Mouse (Mus musculus): ENCODE measurements around the gene C1rl. TPM values are rescaled to one million over a fixed set of nuclear protein-coding genes. Genes with fewer than 3 reads are reported as not detected.

Gene C1rl
- polyA plus RNA-seq, 2 experiments, result 0.47 to 0.81 TPM

DNA sequence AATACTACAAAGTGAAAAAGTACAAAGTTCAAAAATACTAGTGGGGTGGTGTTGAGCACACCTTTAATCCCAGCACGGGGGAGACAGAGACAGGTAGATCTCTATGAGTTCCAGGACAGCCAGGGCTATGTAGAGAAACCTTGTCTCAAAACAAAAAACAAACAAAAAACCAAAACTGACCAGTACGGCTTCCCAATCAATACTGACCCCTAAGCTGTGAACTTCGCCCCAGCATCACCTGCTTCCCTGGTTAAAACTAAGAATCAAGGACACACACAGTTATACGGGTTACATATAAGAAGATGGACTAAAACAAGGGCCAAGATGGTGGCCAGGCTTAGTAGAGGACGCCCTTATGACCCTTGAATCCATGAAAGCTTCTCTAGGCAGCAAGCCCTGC, 36.7 kb upstream of the C1rl start:
- Histone ChIP-seq H3K4me2 (replicated peaks; ENCODE audit: low read depth, low read length, severe bottlenecking) (no peak overlapping the region), H3K9ac (ENCODE audit: low read depth, low read length, severe bottlenecking) (no peak overlapping the region), H3K4me1 (ENCODE audit: control insufficient read depth, insufficient read depth, low read length) (no peaks in the 10 kb centered on the region), H3K9me3 (ENCODE audit: control insufficient read depth, low read length) (no peaks in the 10 kb centered on the region), H3K36me3 (ENCODE audit: control insufficient read depth, insufficient read depth, low read length) (no peaks in the 10 kb centered on the region), H3K4me3 (replicated peaks; ENCODE audit: low read length) (no peak overlapping the region), H3K27me3 (ENCODE audit: control insufficient read depth, insufficient read depth, low read length) (no peaks in the 10 kb centered on the region), H3K27ac (replicated peaks; ENCODE audit: low read depth, low read length) (no peak overlapping the region)
- no peak for TF ChIP-seq POLR2A (IDR thresholded peaks at IDR 0.05; ENCODE audit: borderline replicate concordance, extremely low read depth, insufficient read depth, insufficient read length)
- no peak for DNase-seq (ENCODE audit: low spot score)
- WGBS, result 92% methylated on average over 5 of the region's 5 CpGs
- ATAC-seq (ENCODE audit: low FRiP score, low read depth), result no peak

DNA sequence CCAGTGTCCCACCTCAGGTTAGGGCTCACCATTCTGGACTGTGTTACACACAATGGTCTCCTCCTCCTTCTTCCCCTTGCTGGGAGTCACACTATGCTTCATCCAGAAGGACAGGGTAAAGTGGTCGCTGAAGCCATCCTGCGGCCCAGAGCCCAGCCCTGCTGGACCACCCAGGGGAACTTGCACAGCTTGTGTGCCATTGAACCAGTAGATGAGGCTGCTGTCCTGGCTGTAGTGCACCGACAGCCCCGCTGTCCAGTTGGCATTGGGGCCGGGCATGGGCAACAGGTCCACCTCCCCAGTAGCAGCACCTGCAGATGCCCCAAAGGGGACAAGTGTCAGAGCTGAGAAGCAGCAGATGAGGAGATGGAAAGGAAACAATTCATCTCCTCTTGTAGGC, 35.1 kb upstream of the C1rl start:
- no peaks in the 10 kb centered on the region for H3K9me3 ChIP-seq (ENCODE audit: control insufficient read depth, low read length)
- no peak overlapping the region for H3K9ac ChIP-seq (ENCODE audit: low read depth, low read length, severe bottlenecking)
- no peak overlapping the region for H3K27ac ChIP-seq (replicated peaks; ENCODE audit: low read depth, low read length)
- WGBS, result 87% methylated on average over 5 of the region's 5 CpGs
- no peaks in the 10 kb centered on the region for H3K4me1 ChIP-seq (ENCODE audit: control insufficient read depth, insufficient read depth, low read length)
- H3K27me3 ChIP-seq (ENCODE audit: control insufficient read depth, insufficient read depth, low read length), result no peaks in the 10 kb centered on the region
- TF ChIP-seq POLR2A (IDR thresholded peaks at IDR 0.05; ENCODE audit: borderline replicate concordance, extremely low read depth, insufficient read depth, insufficient read length), result no peak
- no peak overlapping the region for H3K4me2 ChIP-seq (replicated peaks; ENCODE audit: low read depth, low read length, severe bottlenecking)
- DNase-seq (ENCODE audit: low spot score) (no peak), ATAC-seq (ENCODE audit: low FRiP score, low read depth) (no peak)
- H3K4me3 ChIP-seq (replicated peaks; ENCODE audit: low read length), result no peak overlapping the region
- no peaks in the 10 kb centered on the region for H3K36me3 ChIP-seq (ENCODE audit: control insufficient read depth, insufficient read depth, low read length)

DNA sequence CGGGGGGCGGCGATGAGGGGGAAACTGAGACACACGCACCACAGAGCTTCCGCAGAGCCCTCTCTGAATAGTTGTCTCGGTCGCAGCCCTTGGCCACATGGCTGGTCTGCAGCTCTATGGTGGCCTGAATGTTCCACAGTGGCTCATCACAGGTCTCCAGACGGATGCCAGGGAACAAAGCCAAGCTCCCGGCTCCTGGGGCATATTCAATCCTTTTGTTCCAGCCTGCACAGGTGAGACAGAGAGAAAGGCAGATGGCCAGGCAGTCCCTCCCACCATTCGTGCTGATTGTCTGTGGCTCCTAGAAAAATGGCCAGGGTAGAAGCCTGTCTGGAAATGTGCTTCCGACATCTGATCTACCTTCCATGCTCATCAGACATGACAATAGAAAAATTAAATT, 34.4 kb upstream of the C1rl start:
- no peak for DNase-seq (ENCODE audit: low spot score)
- Histone ChIP-seq H3K4me3 (replicated peaks; ENCODE audit: low read length) (no peak overlapping the region), H3K27ac (replicated peaks; ENCODE audit: low read depth, low read length) (no peak overlapping the region), H3K27me3 (ENCODE audit: control insufficient read depth, insufficient read depth, low read length) (no peaks in the 10 kb centered on the region), H3K4me1 (ENCODE audit: control insufficient read depth, insufficient read depth, low read length) (no peaks in the 10 kb centered on the region), H3K36me3 (ENCODE audit: control insufficient read depth, insufficient read depth, low read length) (no peaks in the 10 kb centered on the region), H3K9ac (ENCODE audit: low read depth, low read length, severe bottlenecking) (no peak overlapping the region), H3K4me2 (replicated peaks; ENCODE audit: low read depth, low read length, severe bottlenecking) (no peak overlapping the region), H3K9me3 (ENCODE audit: control insufficient read depth, low read length) (no peaks in the 10 kb centered on the region)
- no peak for ATAC-seq (ENCODE audit: low FRiP score, low read depth)
- WGBS, result 83% methylated on average over 11 of the region's 11 CpGs
- TF ChIP-seq POLR2A (IDR thresholded peaks at IDR 0.05; ENCODE audit: borderline replicate concordance, extremely low read depth, insufficient read depth, insufficient read length), result no peak

DNA sequence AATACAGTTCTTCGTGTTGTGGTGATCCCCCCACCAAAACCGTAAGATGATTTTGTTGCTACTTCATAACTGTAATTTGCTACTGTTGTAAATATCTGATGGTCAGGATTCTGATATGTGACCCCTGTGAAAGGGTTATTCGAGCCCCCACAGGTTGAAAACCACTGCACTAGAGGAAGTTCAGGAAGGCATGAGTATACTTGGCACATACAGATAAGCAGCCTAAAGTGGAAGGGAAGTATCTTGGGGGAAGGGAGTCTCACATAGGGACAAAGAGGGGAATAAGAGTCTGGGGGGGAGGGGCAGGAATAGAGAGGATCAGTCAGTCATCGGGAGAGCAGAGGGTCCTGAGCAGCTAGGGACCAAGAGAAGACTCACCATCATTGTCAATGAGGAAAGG, 33.5 kb upstream of the C1rl start:
- Histone ChIP-seq H3K36me3 (ENCODE audit: control insufficient read depth, insufficient read depth, low read length) (no peaks in the 10 kb centered on the region), H3K4me2 (replicated peaks; ENCODE audit: low read depth, low read length, severe bottlenecking) (no peak overlapping the region), H3K9ac (ENCODE audit: low read depth, low read length, severe bottlenecking) (no peak overlapping the region), H3K4me3 (replicated peaks; ENCODE audit: low read length) (no peak overlapping the region), H3K9me3 (ENCODE audit: control insufficient read depth, low read length) (no peaks in the 10 kb centered on the region), H3K4me1 (ENCODE audit: control insufficient read depth, insufficient read depth, low read length) (no peaks in the 10 kb centered on the region), H3K27me3 (ENCODE audit: control insufficient read depth, insufficient read depth, low read length) (no peaks in the 10 kb centered on the region), H3K27ac (replicated peaks; ENCODE audit: low read depth, low read length) (no peak overlapping the region)
- no peak for ATAC-seq (ENCODE audit: low FRiP score, low read depth)
- 90% methylated on average over 4 of the region's 4 CpGs for WGBS
- no peak for TF ChIP-seq POLR2A (IDR thresholded peaks at IDR 0.05; ENCODE audit: borderline replicate concordance, extremely low read depth, insufficient read depth, insufficient read length)
- no peak for DNase-seq (ENCODE audit: low spot score)

DNA sequence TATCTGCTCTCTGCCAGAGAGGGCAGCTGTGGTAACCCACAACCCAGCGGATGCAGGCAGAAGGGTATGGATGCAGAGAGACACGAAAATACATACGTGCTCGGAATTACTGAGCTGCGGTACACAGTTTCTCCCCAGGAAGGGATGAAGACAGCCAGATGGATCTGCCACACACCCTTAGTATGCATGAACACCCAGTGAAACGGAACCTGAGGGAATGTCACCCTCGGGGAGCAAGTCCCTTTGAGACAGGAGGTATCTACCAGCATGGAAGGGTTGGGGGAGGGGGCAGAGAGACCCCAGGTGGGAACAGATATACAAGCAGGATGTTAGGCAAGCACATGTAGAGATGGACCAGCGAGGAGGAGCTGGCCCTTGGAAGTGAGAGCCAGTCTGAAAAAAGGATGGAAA, 29.0 kb upstream of the C1rl start:
- no peaks in the 10 kb centered on the region for H3K4me1 ChIP-seq (ENCODE audit: control insufficient read depth, insufficient read depth, low read length)
- H3K4me3 ChIP-seq (replicated peaks; ENCODE audit: low read length), result peak overlapping the region; percentile 40
- ATAC-seq (ENCODE audit: low FRiP score, low read depth), result no peak
- H3K4me2 ChIP-seq (replicated peaks; ENCODE audit: low read depth, low read length, severe bottlenecking), result peak overlapping the region; percentile 67
- no peak for DNase-seq (ENCODE audit: low spot score)
- TF ChIP-seq POLR2A (IDR thresholded peaks at IDR 0.05; ENCODE audit: borderline replicate concordance, extremely low read depth, insufficient read depth, insufficient read length), result no peak
- no peaks in the 10 kb centered on the region for H3K27me3 ChIP-seq (ENCODE audit: control insufficient read depth, insufficient read depth, low read length)
- no peaks in the 10 kb centered on the region for H3K9me3 ChIP-seq (ENCODE audit: control insufficient read depth, low read length)
- H3K27ac ChIP-seq (replicated peaks; ENCODE audit: low read depth, low read length), result no peak overlapping the region
- 21% methylated on average over 8 of the region's 8 CpGs for WGBS
- H3K36me3 ChIP-seq (ENCODE audit: control insufficient read depth, insufficient read depth, low read length), result no peaks in the 10 kb centered on the region
- H3K9ac ChIP-seq (ENCODE audit: low read depth, low read length, severe bottlenecking), result no peak overlapping the region; the same call in 1 of the 2 replicates
